Mouse (Mus musculus): Measurements from ENCODE around the gene Cd300lb. TPM values are rescaled to one million over a fixed set of nuclear protein-coding genes. Genes with fewer than 3 reads are reported as not detected.
A peak's percentile ranks its signal among the peaks of the same experiment; 100 is the strongest.

The Cd300lb gene
- polyA plus RNA-seq, 1 experiment: 0.33 TPM

DNA sequence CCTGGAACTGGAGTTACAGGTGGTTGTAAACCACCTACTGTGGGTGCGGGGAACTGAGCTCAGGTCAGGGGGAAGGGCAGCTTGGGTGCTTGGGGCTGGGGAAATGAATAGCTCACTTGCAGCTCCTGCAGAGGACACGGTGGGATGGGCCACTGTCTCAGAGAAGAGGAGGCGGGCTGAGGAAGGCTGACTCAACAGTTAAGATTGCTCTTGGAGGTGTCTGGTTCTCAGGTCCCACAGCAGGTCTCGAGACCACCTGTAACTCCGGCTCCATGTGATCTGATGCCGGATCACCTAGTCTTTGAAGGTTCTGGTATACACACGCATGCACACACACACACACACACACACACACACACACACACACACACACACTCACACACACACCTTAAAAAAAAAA lies 58.0 kb downstream of the Cd300lb start:
- H3K27ac ChIP-seq (ENCODE audit: insufficient read depth, low read depth, low read length): peak overlapping the region; percentile 97; the same call in 1 of the 2 replicates
- peak; percentile 73 for DNase-seq
- no peaks in the 10 kb centered on the region for H3K27me3 ChIP-seq (replicated peaks; ENCODE audit: control insufficient read depth, insufficient read depth, low read length)

DNA sequence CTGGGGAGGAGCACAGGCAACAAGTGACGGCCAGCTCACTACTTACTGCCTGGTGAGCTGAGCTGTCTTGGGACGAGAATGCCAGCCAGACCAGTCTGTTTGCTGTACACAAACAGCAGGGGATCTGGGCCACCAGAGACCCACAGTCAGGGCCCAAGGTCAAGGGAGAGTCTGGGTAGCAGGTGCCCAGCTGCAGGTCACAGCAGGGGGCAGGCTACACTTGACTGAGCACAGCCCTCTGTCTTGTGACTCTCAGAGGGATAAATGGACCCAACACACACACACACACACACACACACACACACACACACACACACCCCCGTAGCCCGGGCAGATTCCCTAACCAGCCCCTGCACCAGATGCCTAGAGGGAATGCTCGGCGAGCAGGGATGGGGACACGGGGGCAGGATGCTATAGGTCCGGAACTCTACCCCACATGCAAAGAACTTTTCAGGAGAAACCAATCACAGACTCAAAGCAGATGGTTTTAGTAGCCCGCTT lies 58.8 kb downstream of the Cd300lb start:
- Histone ChIP-seq H3K27ac (ENCODE audit: insufficient read depth, low read depth, low read length) (peak overlapping the region; percentile 97), H3K36me3 (ENCODE audit: control insufficient read depth, insufficient read depth, low read length) (peaks cover 2% of the 10 kb centered on the region; the same call in 1 of the 2 replicates), H3K27me3 (replicated peaks; ENCODE audit: control insufficient read depth, insufficient read depth, low read length) (no peaks in the 10 kb centered on the region), H3K4me3 (ENCODE audit: insufficient read depth, low read depth, low read length) (no peak overlapping the region), H3K4me1 (ENCODE audit: control insufficient read depth, insufficient read depth, low read length) (peaks cover 43% of the 10 kb centered on the region)
- WGBS: 29% methylated on average over 9 of the region's 9 CpGs
- peak; percentile 93 for DNase-seq
- TF ChIP-seq CTCF (conservative IDR thresholded peaks at IDR 0.05; ENCODE audit: insufficient read depth, insufficient read length, low read depth, low read length): no peak
- TF ChIP-seq POLR2A (IDR thresholded peaks at IDR 0.05; ENCODE audit: low read depth, low read length): no peak

More for the DNA sequence above, 58.0 kb downstream of the Cd300lb start:
- peaks cover 43% of the 10 kb centered on the region for H3K4me1 ChIP-seq (ENCODE audit: control insufficient read depth, insufficient read depth, low read length)
- 52% methylated on average over 7 of the region's 7 CpGs for WGBS
- TF ChIP-seq CTCF (conservative IDR thresholded peaks at IDR 0.05; ENCODE audit: insufficient read depth, insufficient read length, low read depth, low read length) (no peak), POLR2A (IDR thresholded peaks at IDR 0.05; ENCODE audit: low read depth, low read length) (no peak)
- H3K4me3 ChIP-seq (ENCODE audit: insufficient read depth, low read depth, low read length): no peak overlapping the region
- H3K36me3 ChIP-seq (ENCODE audit: control insufficient read depth, insufficient read depth, low read length): no peaks in the 10 kb centered on the region; the same call in 1 of the 2 replicates

DNA sequence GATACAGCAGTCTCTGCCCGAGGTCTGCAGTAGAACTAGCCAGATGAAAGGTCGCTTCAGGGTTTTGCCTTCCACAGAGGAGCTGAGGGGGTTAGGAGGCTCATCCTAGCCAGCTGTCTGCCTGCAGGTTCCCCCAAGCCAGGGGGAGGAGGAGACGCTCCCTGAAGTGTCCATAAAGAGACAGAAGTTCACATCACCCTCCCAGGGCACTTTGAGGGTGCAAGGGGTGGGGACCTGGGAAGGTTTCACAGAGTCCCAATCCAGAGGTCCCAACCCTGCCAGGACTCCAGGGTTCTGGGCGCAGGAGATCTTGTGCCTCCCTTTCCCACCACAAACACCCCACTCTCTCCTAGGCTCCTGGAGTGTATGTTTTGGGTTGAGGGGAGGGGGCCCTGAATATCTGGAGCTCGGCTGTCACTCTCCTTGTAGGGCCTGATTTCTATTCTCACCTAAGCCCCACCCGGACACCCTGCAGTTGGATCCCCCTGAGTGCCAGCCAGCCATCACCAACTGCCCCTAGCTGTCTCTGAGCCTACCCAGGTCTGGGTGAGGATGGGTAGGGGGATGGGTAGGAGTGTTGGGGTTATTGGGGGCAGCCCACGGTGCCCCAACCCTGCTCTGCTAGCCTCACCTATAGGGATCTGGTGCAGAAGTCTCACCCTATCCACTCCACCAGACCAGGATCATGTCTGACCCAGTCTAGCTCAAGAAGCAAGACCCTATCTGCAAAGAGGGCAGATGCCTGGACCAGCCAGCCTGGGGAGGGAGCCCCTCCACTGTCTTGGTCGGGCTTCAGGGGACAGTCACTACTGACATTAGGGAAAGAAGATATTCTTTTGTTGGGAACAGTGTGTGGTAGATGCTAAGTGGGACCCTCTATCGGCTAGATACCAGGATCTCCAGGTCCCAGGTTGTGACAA lies 59.7 kb downstream of the Cd300lb start:
- H3K27ac ChIP-seq (ENCODE audit: insufficient read depth, low read depth, low read length): peak overlapping the region; percentile 97
- DNase-seq: peak; percentile 7
- TF ChIP-seq POLR2A (IDR thresholded peaks at IDR 0.05; ENCODE audit: low read depth, low read length) (no peak), CTCF (conservative IDR thresholded peaks at IDR 0.05; ENCODE audit: insufficient read depth, insufficient read length, low read depth, low read length) (no peak)
- no peaks in the 10 kb centered on the region for H3K27me3 ChIP-seq (replicated peaks; ENCODE audit: control insufficient read depth, insufficient read depth, low read length)
- H3K4me1 ChIP-seq (ENCODE audit: control insufficient read depth, insufficient read depth, low read length): peaks cover 43% of the 10 kb centered on the region
- H3K36me3 ChIP-seq (ENCODE audit: control insufficient read depth, insufficient read depth, low read length): peaks cover 2% of the 10 kb centered on the region; the same call in 1 of the 2 replicates
- H3K4me3 ChIP-seq (ENCODE audit: insufficient read depth, low read depth, low read length): no peak overlapping the region
- 56% methylated on average over 9 of the region's 9 CpGs for WGBS

DNA sequence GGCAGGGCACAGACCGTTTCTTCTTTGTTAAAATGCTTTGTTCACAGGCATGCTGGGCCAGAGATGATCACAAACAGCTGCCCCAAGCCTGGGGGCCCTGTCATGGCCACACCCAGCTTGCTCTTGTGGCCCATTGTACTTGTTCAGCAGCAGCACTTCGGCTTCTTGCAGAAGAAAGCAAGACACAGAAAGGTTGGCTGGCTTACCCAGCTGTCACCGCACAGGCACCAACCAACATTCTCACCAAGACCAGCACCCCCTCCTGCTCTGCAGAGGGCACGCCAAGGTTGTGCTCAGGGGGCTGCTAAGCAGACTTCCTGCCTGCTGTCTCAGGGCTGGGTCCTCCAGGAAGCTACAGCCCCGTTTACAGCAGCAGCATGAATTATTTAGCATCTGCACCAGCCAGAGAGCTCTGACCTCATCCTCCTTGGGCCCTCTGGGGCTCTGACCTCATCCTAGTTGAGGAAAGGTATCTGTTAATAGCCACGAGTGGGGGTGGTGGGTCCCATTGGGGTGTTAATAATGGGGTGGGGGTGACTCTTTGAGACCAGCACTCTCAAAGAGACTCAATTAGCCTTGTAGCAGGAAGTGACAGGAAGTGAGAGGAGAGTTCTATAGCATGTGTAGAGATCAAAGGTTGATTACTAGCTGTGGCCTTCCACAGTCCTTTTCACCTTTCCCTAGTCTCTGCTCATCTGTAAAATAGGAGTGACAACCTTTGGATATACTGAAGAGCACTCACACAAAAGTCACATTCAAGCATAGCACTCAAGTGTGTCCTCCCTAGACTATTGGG lies 61.0 kb downstream of the Cd300lb start:
- no peak for TF ChIP-seq POLR2A (IDR thresholded peaks at IDR 0.05; ENCODE audit: low read depth, low read length)
- TF ChIP-seq CTCF (conservative IDR thresholded peaks at IDR 0.05; ENCODE audit: insufficient read depth, insufficient read length, low read depth, low read length): no peak
- H3K27ac ChIP-seq (ENCODE audit: insufficient read depth, low read depth, low read length): peak overlapping the region; percentile 97
- peaks cover 2% of the 10 kb centered on the region; the same call in 1 of the 2 replicates for H3K36me3 ChIP-seq (ENCODE audit: control insufficient read depth, insufficient read depth, low read length)
- peaks cover 46% of the 10 kb centered on the region for H3K4me1 ChIP-seq (ENCODE audit: control insufficient read depth, insufficient read depth, low read length)
- DNase-seq: no peak
- H3K27me3 ChIP-seq (replicated peaks; ENCODE audit: control insufficient read depth, insufficient read depth, low read length): no peaks in the 10 kb centered on the region
- WGBS: 25% methylated on average over 6 of the region's 6 CpGs
- H3K4me3 ChIP-seq (ENCODE audit: insufficient read depth, low read depth, low read length): no peak overlapping the region

Other genes starting within 250 kb of the Cd300lb start
- gene Dnaic2, start 207.0 kb downstream of the Cd300lb start, polyA plus RNA-seq (2012; rRNA removed): 0.47 and 0.72 TPM in 2 replicates
- gene Kif19a, start 169.0 kb downstream of the Cd300lb start, polyA plus RNA-seq (2012; rRNA removed): 0.38 and 0.42 TPM in 2 replicates
- gene Btbd17, start 138.4 kb downstream of the Cd300lb start, polyA plus RNA-seq (2012; rRNA removed): 0.12 and 0.13 TPM in 2 replicates
- not detected in 2 replicates for gene Gpr142, start 135.5 kb downstream of the Cd300lb start, polyA plus RNA-seq (2012; rRNA removed)
- 241 and 285 TPM in 2 replicates for gene Gprc5c, start 83.2 kb downstream of the Cd300lb start, polyA plus RNA-seq (2012; rRNA removed)
- 0.61 and 0.91 TPM in 2 replicates for gene Cd300a, start 44.3 kb downstream of the Cd300lb start, polyA plus RNA-seq (2012; rRNA removed)
- gene Cd300c, start 34.8 kb upstream of the Cd300lb start, polyA plus RNA-seq (2012; rRNA removed): 0.72 TPM in 1 of 2 replicates, not detected in the other
- gene Cd300ld, start 55.5 kb upstream of the Cd300lb start, polyA plus RNA-seq (2012; rRNA removed): 1.2 and 1.8 TPM in 2 replicates
- 2.7 and 3.9 TPM in 2 replicates for gene Cd300c2, start 67.5 kb upstream of the Cd300lb start, polyA plus RNA-seq (2012; rRNA removed)
- 0.19 and 0.39 TPM in 2 replicates for gene Cd300ld2, start 81.8 kb upstream of the Cd300lb start, polyA plus RNA-seq (2012; rRNA removed)
- gene Cd300ld4, start 92.6 kb upstream of the Cd300lb start, polyA plus RNA-seq (2012; rRNA removed): 2.3 TPM in 1 of 2 replicates, not detected in the other
- gene Cd300ld5, start 103.4 kb upstream of the Cd300lb start, polyA plus RNA-seq (2012; rRNA removed): 0.86 and 3.6 TPM in 2 replicates
- 8.1 and 15.8 TPM in 2 replicates for gene Cd300ld3, start 114.0 kb upstream of the Cd300lb start, polyA plus RNA-seq (2012; rRNA removed)
- 0.12 and 0.13 TPM in 2 replicates for gene Cd300e, start 127.8 kb upstream of the Cd300lb start, polyA plus RNA-seq (2012; rRNA removed)
- gene Rab37, start 157.0 kb upstream of the Cd300lb start, polyA plus RNA-seq (2012; rRNA removed): 0.42 and 1.1 TPM in 2 replicates
- 0.29 and 1.2 TPM in 2 replicates for gene Cd300lf, start 199.6 kb upstream of the Cd300lb start, polyA plus RNA-seq (2012; rRNA removed)
- gene Slc9a3r1, start 229.0 kb upstream of the Cd300lb start, polyA plus RNA-seq (2012; rRNA removed): 229 and 239 TPM in 2 replicates

Data from kidney, adult 2 months (tissue).